Mouse (Mus musculus): Measurements from ENCODE around the gene Sgk2.

The Sgk2 gene

GRCm38 (mm10) chr2:162987218-162987617 is at the start of gene Sgk2:
TSS of gene Sgk2 (plus strand) at chr2:162987330.
- DNase-seq (ENCODE audit: low read depth, low spot score) = no peak

- no peak for DNase-seq (ENCODE audit: low read depth, low spot score)
Measured at GRCm38 (mm10) chr2:162939562-162939961, 47.6 kb upstream of the Sgk2 start.

- DNase-seq (ENCODE audit: low read depth, low spot score) = peak; percentile 70
Measured at GRCm38 (mm10) chr2:162943148-162943846, 43.8 kb upstream of the Sgk2 start, which contains the start of gene L3mbtl1. TSS of gene L3mbtl1 (plus strand) at chr2:162943472.

DNA sequence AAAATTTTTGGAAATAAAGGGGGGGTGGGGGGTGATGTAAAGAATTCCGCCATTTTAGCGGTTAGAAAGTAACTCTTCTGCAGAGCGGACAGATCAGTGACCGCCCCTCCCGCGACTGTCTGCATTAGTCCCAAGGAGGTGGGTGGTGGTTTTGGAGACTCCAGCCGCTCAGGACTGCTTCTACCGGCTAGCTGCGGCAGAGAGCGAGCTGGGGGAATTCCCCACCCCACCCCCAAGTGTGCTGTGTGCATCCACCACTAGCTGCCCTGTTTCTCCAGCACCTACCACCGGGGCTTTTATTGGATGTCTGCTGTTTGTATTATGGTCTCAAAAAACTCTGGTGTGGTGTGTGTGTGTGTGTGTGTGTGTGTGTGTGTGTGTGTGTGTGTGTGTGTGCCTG is 43.2 kb upstream of the Sgk2 start:
- DNase-seq (ENCODE audit: low read depth, low spot score) = no peak

GRCm38 (mm10) chr2:162946964-162947363 is 40.2 kb upstream of the Sgk2 start:
- DNase-seq (ENCODE audit: low read depth, low spot score) = no peak

DNA sequence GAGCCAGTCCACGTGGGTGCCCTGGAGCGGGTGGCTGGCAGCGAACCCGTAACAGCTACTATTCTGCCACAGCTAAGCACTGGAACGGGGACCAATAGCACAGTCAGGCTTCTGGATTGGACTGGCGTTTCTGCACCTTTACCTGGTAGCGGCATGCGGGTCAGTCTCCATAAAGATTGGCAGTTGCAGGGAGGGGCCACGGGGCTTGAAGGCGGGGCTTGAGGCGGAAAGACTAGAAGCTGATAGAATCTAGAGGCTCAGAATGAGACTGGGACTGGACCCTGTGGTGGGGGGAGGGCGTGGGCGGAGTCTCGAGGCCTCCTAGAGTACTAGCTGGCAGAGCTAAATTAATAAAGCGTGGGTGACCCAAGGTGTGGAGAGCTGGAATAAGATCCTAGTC is 39.4 kb upstream of the Sgk2 start:
- DNase-seq (ENCODE audit: low read depth, low spot score) = peak; percentile 80

DNA sequence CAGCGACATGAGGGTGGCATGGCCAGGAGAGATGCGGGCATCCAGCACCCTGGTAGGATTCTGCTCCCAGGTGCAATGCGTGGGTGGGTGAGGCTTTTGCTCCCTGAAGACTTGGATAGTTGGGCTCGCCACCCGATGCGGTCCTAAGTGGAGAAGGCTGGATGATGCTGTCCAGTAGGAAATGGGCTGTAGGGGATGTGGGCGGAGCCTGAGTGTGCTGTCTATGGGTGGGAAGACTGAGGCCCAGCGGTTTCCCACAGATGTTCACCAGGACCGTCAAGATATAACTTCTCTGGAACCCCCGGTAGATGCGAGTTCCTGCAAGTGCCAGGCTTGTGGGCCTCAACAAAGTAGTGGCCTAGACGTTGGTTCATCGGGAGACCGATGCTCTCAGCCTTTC is 38.9 kb upstream of the Sgk2 start:
- peak; percentile 57 for DNase-seq (ENCODE audit: low read depth, low spot score)

GRCm38 (mm10) chr2:162950776-162951175 is 36.4 kb upstream of the Sgk2 start:
- no peak for DNase-seq (ENCODE audit: low read depth, low spot score)

DNA sequence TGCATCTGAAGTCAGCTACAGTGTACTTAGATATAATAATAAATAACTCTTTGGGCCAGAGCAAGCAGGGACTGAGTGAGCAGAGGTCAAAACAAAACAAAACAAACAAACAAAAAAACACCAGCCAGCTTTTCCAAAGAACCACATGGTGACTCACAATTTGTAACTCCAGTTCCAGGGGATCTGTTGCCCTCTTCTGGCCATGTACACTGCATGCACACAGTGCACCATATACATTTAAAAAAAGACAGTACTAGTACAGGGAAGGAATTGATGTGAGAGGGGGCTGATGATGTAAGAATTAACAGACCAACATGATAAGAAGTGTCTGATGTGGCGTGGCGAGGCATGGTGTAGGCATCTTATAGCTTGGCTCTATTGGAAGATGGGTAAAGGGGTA is 30.3 kb upstream of the Sgk2 start:
- DNase-seq (ENCODE audit: low read depth, low spot score) = no peak

DNA sequence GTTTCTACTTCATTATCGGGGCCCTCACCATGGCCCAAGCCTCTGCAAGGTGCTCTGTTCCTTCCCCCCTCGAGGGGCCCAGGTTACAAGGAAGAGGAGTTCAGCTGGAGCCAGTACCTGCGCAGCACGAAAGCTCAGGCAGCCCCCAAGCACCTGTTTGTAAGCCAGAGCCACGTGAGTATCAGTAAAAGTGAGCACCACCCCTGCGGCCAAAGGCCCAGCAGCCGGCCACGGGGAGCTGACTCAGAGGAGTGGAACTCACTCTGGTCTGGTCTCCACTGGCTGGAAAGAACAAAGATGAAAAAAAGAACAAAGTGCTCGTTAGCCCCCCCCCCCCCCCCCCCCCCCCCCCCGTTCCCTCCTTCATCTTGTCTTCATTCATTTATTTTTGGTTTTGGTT is 25.8 kb upstream of the Sgk2 start:
- DNase-seq (ENCODE audit: low read depth, low spot score) = no peak

DNA sequence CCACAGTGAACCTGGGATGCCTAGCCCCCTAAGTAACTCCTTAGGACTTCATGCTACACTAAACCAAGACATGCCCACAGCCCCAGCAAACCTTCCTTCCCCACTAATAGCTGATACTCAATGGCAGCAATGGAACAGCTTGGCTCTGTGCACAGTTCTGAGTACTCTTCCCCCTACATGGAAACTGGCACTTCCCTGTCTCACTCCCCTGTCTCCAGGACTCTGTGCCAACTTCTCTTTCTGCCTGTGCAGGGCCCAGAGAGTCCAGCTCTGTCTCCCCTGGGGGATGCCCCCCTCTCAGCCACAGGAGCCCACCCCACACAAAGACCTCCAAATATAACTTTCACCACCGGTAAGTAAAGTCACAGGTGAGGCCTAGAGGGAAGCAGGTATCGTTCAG is 20.4 kb upstream of the Sgk2 start:
- DNase-seq (ENCODE audit: low read depth, low spot score) = no peak

GRCm38 (mm10) chr2:162968357-162968756 is 18.8 kb upstream of the Sgk2 start:
- DNase-seq (ENCODE audit: low read depth, low spot score) = peak; percentile 71

GRCm38 (mm10) chr2:162969101-162969500 is 18.0 kb upstream of the Sgk2 start:
- DNase-seq (ENCODE audit: low read depth, low spot score) = no peak

- no peak for DNase-seq (ENCODE audit: low read depth, low spot score)
Measured at GRCm38 (mm10) chr2:162970896-162971295, 16.2 kb upstream of the Sgk2 start.

GRCm38 (mm10) chr2:162972752-162973151 is 14.4 kb upstream of the Sgk2 start:
- no peak for DNase-seq (ENCODE audit: low read depth, low spot score)

- DNase-seq (ENCODE audit: low read depth, low spot score) = no peak
Measured at GRCm38 (mm10) chr2:162973206-162973605, 13.9 kb upstream of the Sgk2 start.

DNA sequence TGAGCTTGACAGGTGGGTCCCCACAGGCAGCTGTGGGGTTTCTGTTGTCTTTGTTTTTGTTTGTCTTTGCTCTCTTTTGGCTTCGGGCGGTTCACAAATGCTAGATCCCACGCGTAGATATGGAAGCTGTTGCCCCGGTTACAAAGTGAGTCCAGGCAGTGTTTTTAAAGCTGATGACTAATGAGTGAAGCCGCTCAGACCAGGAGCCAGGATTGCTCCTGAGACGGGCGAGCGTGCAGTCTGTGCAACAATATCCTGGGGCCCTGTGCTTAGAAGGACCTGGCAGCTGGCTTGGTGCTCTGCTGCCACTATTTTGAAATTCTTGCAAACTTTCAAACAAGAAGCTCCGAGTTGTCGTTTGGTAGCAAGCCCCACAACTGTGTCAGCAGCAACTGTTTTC is 13.5 kb upstream of the Sgk2 start:
- DNase-seq (ENCODE audit: low read depth, low spot score) = no peak

- DNase-seq (ENCODE audit: low read depth, low spot score) = no peak
Measured at GRCm38 (mm10) chr2:162975157-162975775, 11.9 kb upstream of the Sgk2 start.

- DNase-seq (ENCODE audit: low read depth, low spot score) = no peak
Measured at GRCm38 (mm10) chr2:162976001-162976400, 11.1 kb upstream of the Sgk2 start.

DNA sequence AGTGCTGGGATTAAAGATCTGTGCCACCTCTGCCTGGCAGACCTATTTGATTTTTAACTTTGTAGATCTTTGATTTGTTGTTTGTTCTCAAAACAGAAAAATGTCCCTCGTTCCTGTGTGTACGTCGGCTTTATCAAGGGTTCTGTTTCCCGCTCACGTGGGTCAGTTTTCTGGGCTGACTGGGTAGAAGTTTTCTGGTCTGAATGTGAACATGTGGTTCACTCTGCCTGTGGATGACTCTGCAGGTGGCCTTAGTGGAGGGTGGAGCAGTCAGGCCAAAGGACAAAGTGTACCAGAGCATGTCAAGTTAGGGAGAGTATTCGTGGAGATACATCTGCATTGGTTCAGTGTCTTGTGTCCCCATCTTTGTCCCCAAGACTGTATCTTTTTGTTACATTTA is 2.7 kb upstream of the Sgk2 start:
- no peak for DNase-seq (ENCODE audit: low read depth, low spot score)

GRCm38 (mm10) chr2:162985923-162986322 is 1.2 kb upstream of the Sgk2 start:
- DNase-seq (ENCODE audit: low read depth, low spot score) = no peak

DNA sequence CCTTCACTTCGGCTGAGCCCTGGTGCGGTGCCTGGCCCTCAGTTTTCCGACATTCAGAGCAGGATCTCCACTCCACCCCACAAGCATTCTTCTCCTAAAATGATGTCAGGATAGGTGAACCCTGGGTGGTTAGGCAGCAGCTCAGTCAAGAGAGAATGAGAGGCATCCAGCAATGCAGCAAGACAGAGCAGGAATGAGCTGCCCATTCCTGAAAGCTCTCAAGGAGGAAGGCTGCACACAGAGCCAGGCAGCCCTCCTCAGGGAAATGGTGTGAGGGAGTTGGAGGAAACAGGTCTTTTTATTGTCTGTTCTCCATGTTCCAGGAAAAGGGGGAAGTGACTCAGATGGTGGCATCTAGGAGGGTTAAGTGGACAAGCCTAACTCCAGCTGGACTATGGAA is 366 bp upstream of the Sgk2 start:
- no peak for DNase-seq (ENCODE audit: low read depth, low spot score)

DNA sequence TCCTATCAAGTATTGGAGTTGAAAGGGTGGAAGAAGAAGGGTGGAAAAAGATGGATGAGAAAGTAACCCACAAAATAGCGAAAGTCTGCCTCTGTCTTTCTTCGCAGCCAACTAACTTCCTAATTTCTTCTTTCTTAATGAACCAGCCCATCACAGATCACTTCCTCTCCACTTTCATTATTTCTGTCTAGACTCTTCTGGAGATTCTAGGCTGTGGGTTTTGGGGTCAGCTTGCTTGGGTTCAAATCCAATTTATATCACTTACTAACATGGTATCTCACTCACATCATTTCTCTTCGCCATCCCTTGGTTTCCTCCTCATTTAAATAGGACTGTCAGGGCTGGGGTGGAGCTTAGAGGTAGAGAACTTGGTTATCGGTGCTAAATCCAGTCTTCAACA is 1.1 kb downstream of the Sgk2 start:
- no peak for DNase-seq (ENCODE audit: low read depth, low spot score)
